Mouse (Mus musculus): ENCODE measurements around the gene S100a7a.
A peak's percentile ranks its signal among the peaks of the same experiment; 100 is the strongest.

Gene S100a7a

DNA sequence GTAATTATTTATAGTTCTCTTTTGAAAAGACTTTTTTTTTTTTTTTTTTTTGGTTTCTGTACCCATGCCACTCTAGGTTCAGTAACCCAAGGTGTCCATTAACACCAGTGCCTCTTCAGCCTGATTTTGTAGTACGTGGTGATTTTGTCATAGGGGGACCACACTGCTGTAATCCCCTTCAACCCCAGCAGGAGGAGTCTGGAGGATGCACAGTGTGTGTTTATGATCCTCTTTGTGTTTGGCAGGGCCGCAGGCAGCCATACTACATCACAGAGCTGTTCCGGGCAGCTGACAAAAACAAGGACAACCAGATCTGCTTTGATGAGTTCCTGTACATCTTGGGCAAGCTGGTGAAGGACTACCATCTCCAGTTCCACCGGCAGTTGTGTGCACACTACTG is 3.6 kb downstream of the S100a7a start:
- TF ChIP-seq CTCF (conservative IDR thresholded peaks at IDR 0.05; ENCODE audit: low read length) (peak; percentile 43), POU5F1 (IDR thresholded peaks at IDR 0.05; ENCODE audit: borderline replicate concordance, low read length) (no peak)
- H3K36me3 ChIP-seq (ENCODE audit: insufficient read depth, low read length): no peaks in the 10 kb centered on the region
- H3K9me3 ChIP-seq (ENCODE audit: low read length): no peaks in the 10 kb centered on the region
- H3K4me1 ChIP-seq (replicated peaks; ENCODE audit: low read depth, low read length): no peaks in the 10 kb centered on the region
- peaks cover 6% of the 10 kb centered on the region; the same call in 1 of the 2 replicates for H3K27me3 ChIP-seq (ENCODE audit: insufficient read depth, low read length)
- H3K4me3 ChIP-seq (replicated peaks; ENCODE audit: low read length): no peak overlapping the region

DNA sequence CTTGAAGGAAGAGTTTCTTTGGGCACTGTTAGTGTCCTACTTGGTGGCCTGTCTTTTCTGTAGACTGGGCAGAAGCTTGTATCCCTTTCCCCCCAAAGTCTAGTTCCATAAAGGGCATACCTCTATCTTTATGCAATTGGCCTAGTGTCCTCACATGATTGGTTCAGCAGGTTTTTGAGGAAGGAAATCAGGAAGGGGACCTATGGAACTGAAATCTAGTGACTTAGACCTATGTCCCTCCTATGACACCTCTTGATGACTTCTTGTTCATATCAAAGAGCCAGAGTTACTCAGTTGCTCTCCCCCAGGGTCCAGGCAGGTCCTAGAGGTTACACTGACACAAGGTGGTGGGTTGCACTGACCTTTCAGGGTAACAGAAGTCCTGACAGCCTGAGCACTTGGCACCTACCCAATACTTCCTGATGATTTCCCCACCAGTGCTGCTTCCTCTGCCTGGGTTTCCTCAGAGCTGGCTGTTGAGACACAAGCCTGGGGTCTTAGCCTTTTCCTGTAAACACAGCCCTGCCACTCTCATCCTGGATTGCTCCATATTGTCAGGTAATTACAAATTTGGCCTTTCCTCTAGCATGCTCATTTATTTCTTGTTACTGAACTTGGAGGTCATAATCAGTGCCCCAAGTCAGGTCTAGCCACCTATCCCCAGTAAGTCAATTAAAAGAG is 5.7 kb downstream of the S100a7a start:
- TF ChIP-seq POU5F1 (IDR thresholded peaks at IDR 0.05; ENCODE audit: borderline replicate concordance, low read length): no peak
- TF ChIP-seq NANOG (IDR thresholded peaks at IDR 0.05; ENCODE audit: borderline replicate concordance, low read length): no peak
- no peak for TF ChIP-seq CTCF (conservative IDR thresholded peaks at IDR 0.05; ENCODE audit: low read length)
- Histone ChIP-seq H3K4me1 (replicated peaks; ENCODE audit: low read depth, low read length) (no peaks in the 10 kb centered on the region), H3K9me3 (ENCODE audit: low read length) (no peaks in the 10 kb centered on the region), H3K36me3 (ENCODE audit: insufficient read depth, low read length) (no peaks in the 10 kb centered on the region), H3K27me3 (ENCODE audit: insufficient read depth, low read length) (peaks cover 6% of the 10 kb centered on the region; the same call in 1 of the 2 replicates), H3K4me3 (replicated peaks; ENCODE audit: low read length) (no peak overlapping the region)

DNA sequence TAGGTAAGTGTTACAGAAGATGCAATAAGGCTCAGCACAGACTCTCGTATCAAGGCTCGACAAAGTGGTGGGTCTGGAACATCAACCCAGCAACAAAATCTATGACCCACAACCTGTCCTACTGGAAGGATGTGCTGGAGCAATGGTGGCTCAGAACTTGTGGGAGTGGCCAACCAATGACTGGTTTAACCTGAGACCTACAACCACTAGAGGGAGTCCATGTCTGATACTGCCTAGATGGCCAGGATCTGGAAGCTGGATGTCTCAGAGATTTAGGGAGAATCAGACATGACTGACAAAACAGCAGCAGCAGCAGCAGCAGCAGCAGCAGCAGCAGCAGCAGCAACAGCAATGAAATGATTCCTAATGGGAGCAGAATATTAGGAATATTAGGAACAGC is 10.4 kb downstream of the S100a7a start:
- Histone ChIP-seq H3K4me1 (replicated peaks; ENCODE audit: low read depth, low read length) (no peaks in the 10 kb centered on the region), H3K9me3 (ENCODE audit: low read length) (no peaks in the 10 kb centered on the region), H3K4me3 (replicated peaks; ENCODE audit: low read length) (no peak overlapping the region), H3K27me3 (ENCODE audit: insufficient read depth, low read length) (no peaks in the 10 kb centered on the region), H3K36me3 (ENCODE audit: insufficient read depth, low read length) (no peaks in the 10 kb centered on the region)
- no peak for TF ChIP-seq NANOG (IDR thresholded peaks at IDR 0.05; ENCODE audit: borderline replicate concordance, low read length)
- TF ChIP-seq POU5F1 (IDR thresholded peaks at IDR 0.05; ENCODE audit: borderline replicate concordance, low read length): no peak
- peak; percentile 36 for TF ChIP-seq CTCF (conservative IDR thresholded peaks at IDR 0.05; ENCODE audit: low read length)

DNA sequence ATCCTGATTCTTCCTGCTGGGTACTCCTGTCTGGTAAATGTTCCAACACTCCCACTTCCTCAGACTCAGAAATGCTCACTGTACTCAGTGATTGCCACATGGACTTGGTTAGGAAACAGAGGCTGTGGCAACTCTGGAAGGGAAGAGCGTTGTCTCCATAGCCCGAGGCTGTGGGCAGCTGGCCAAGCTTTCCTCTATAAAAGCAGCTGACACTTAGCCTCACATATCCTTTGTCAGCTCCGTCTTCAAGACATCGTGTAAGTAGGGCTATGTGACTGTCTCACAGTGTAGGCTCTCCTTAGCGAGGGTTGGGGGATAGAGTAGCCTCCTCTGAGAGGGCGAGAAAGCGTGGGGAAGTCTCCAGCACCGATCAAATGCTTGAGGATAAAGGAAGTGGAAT is 15.0 kb downstream of the S100a7a start, which contains the start of gene S100a8:
Gene S100a8, plus strand, starts transcription at position 133 of the 400 bp plus-strand sequence.
- no peaks in the 10 kb centered on the region for H3K36me3 ChIP-seq (ENCODE audit: insufficient read depth, low read length)
- H3K4me1 ChIP-seq (replicated peaks; ENCODE audit: low read depth, low read length): no peaks in the 10 kb centered on the region
- TF ChIP-seq POU5F1 (IDR thresholded peaks at IDR 0.05; ENCODE audit: borderline replicate concordance, low read length) (no peak), CTCF (conservative IDR thresholded peaks at IDR 0.05; ENCODE audit: low read length) (no peak), NANOG (IDR thresholded peaks at IDR 0.05; ENCODE audit: borderline replicate concordance, low read length) (no peak)
- H3K27me3 ChIP-seq (ENCODE audit: insufficient read depth, low read length): no peaks in the 10 kb centered on the region
- no peak within 1 kb of the TSS for H3K4me3 ChIP-seq (replicated peaks; ENCODE audit: low read length)
- no peaks in the 10 kb centered on the region for H3K9me3 ChIP-seq (ENCODE audit: low read length)

DNA sequence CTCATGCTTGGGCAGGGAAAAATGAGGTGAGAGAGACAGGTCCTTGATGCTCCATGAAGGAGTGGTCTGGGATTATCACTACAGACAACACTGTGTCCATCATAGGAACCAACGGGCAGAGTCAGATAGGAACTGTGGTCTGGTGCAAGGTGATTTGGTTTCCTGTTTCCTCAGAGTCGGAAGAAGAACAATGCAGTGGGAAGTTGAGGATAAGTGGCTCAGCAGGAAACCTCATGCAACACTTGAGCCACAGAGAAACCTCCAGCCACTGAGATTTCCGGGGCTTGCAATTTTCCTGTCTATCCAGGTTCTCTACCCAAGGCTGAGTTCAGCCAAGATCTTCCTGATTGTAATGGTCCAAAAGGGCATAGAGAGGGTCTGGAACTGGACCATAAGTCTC is 24.8 kb downstream of the S100a7a start:
- Histone ChIP-seq H3K36me3 (ENCODE audit: insufficient read depth, low read length) (no peaks in the 10 kb centered on the region), H3K4me3 (replicated peaks; ENCODE audit: low read length) (no peak overlapping the region), H3K4me1 (replicated peaks; ENCODE audit: low read depth, low read length) (no peaks in the 10 kb centered on the region), H3K9me3 (ENCODE audit: low read length) (peaks cover 28% of the 10 kb centered on the region), H3K27me3 (ENCODE audit: insufficient read depth, low read length) (no peaks in the 10 kb centered on the region)
- TF ChIP-seq NANOG (IDR thresholded peaks at IDR 0.05; ENCODE audit: borderline replicate concordance, low read length): no peak
- no peak for TF ChIP-seq CTCF (conservative IDR thresholded peaks at IDR 0.05; ENCODE audit: low read length)
- TF ChIP-seq POU5F1 (IDR thresholded peaks at IDR 0.05; ENCODE audit: borderline replicate concordance, low read length): no peak

DNA sequence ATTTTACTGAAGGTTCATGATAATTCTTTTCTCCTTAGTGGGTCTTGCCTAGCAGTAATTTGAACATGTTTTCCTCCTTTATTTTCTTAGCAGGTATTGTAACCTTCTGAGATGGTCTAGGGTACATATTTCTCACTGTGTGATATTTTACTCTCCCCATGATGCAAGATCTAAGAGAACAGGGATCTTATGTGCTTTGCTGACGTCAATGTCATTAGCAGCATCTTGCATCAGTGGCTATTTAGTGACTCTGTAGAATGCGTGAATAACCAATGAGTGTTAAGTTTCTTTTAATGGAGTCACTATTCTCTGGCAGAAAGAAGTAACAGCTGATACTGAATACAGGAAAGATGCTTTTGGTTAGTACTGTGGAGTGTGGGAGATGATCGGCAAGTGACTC is 30.1 kb downstream of the S100a7a start:
- Histone ChIP-seq H3K4me3 (replicated peaks; ENCODE audit: low read length) (no peak overlapping the region), H3K9me3 (ENCODE audit: low read length) (peaks cover 51% of the 10 kb centered on the region), H3K27me3 (ENCODE audit: insufficient read depth, low read length) (no peaks in the 10 kb centered on the region), H3K4me1 (replicated peaks; ENCODE audit: low read depth, low read length) (no peaks in the 10 kb centered on the region), H3K36me3 (ENCODE audit: insufficient read depth, low read length) (no peaks in the 10 kb centered on the region)
- TF ChIP-seq POU5F1 (IDR thresholded peaks at IDR 0.05; ENCODE audit: borderline replicate concordance, low read length) (no peak), CTCF (conservative IDR thresholded peaks at IDR 0.05; ENCODE audit: low read length) (no peak), NANOG (IDR thresholded peaks at IDR 0.05; ENCODE audit: borderline replicate concordance, low read length) (no peak)

DNA sequence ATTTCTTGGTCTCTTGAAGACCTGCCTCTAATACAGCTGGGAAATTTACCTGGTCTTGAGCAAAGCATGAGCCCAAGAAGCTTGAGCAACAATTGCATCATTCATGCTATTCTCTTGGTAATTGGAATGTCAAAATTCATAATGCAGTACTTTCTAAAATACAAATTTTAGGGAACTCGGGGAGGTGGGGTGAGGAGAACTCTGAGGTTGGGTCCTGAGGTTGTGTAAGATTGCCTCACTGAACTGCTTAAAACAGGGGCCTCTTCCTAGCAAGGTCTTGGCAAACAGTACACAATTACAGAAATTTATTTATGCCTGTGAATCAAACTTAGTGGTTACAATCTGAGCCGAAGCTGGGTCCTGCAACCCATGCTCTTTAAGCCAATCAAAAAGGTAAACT is 33.0 kb downstream of the S100a7a start:
- no peaks in the 10 kb centered on the region; the same call in 1 of the 2 replicates for H3K27me3 ChIP-seq (ENCODE audit: insufficient read depth, low read length)
- peaks cover 29% of the 10 kb centered on the region for H3K9me3 ChIP-seq (ENCODE audit: low read length)
- no peaks in the 10 kb centered on the region for H3K36me3 ChIP-seq (ENCODE audit: insufficient read depth, low read length)
- no peak overlapping the region for H3K4me3 ChIP-seq (replicated peaks; ENCODE audit: low read length)
- no peaks in the 10 kb centered on the region for H3K4me1 ChIP-seq (replicated peaks; ENCODE audit: low read depth, low read length)
- no peak for TF ChIP-seq CTCF (conservative IDR thresholded peaks at IDR 0.05; ENCODE audit: low read length)
- TF ChIP-seq POU5F1 (IDR thresholded peaks at IDR 0.05; ENCODE audit: borderline replicate concordance, low read length): no peak
- no peak for TF ChIP-seq NANOG (IDR thresholded peaks at IDR 0.05; ENCODE audit: borderline replicate concordance, low read length)

DNA sequence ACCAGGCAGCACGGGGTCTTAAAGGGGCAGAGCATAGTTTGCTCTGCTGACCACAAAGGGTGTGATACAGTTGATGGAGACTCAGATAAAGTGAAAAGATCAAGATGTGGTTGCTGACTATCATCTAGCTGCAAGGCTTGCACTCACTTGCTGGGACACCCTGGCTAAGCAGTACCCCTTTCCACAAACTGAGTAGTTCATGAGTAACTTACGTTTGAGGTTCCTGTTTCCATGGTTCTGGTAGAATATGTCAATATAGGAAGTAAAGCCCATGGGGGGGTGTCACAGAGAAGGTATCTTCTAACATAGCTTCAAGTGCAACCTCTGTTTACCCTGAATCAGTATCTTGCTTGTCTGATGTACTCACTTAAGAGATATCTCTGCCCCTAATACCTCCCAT is 39.7 kb downstream of the S100a7a start:
- TF ChIP-seq CTCF (conservative IDR thresholded peaks at IDR 0.05; ENCODE audit: low read length) (no peak), POU5F1 (IDR thresholded peaks at IDR 0.05; ENCODE audit: borderline replicate concordance, low read length) (no peak), NANOG (IDR thresholded peaks at IDR 0.05; ENCODE audit: borderline replicate concordance, low read length) (no peak)
- Histone ChIP-seq H3K27me3 (ENCODE audit: insufficient read depth, low read length) (peaks cover 4% of the 10 kb centered on the region), H3K4me1 (replicated peaks; ENCODE audit: low read depth, low read length) (no peaks in the 10 kb centered on the region), H3K4me3 (replicated peaks; ENCODE audit: low read length) (no peak overlapping the region), H3K9me3 (ENCODE audit: low read length) (no peaks in the 10 kb centered on the region), H3K36me3 (ENCODE audit: insufficient read depth, low read length) (no peaks in the 10 kb centered on the region)

DNA sequence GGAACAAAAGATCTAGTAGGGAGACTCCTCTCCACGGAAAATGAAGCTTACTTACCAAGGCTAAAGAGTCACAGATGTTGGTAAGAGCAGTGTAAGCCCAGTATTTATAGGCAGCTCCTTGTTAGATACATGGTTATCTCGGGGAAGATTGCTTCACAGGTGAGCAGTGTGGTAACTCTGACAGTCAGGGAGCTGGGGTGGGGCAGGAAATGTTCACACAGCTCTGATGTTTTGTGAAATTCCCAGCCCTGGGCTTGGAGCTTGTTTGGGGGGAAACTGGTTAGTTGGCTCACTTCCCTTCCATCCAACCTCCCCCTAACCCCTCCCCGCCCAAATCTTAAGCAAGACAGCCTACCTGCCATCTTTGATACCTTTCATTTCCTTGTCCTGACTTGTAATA is 41.8 kb downstream of the S100a7a start, which contains the start of gene S100a9:
Gene S100a9, minus strand, starts transcription at position 109 of the 400 bp plus-strand sequence.
- Histone ChIP-seq H3K36me3 (ENCODE audit: insufficient read depth, low read length) (no peaks in the 10 kb centered on the region), H3K27me3 (ENCODE audit: insufficient read depth, low read length) (peaks cover 4% of the 10 kb centered on the region), H3K4me3 (replicated peaks; ENCODE audit: low read length) (no peak within 1 kb of the TSS), H3K4me1 (replicated peaks; ENCODE audit: low read depth, low read length) (no peaks in the 10 kb centered on the region), H3K9me3 (ENCODE audit: low read length) (no peaks in the 10 kb centered on the region)
- TF ChIP-seq NANOG (IDR thresholded peaks at IDR 0.05; ENCODE audit: borderline replicate concordance, low read length) (no peak), POU5F1 (IDR thresholded peaks at IDR 0.05; ENCODE audit: borderline replicate concordance, low read length) (no peak), CTCF (conservative IDR thresholded peaks at IDR 0.05; ENCODE audit: low read length) (no peak)
